Mouse (Mus musculus): Measurements from ENCODE around the gene Pold3. TPM values are rescaled to one million over a fixed set of nuclear protein-coding genes. Genes with fewer than 3 reads are reported as not detected.

The Pold3 gene
- polyA plus RNA-seq (2017; shearing (Covaris generic)): 28.1 TPM

GRCm38 (mm10) chr7:100121376-100121789, at the start of gene Pold3:
Gene Pold3 (minus strand): TSS chr7:100121565.

GRCm38 (mm10) chr7:100159105-100159841, 37.9 kb upstream of the Pold3 start, which contains the start of gene Lipt2:
Gene Lipt2 (plus strand): TSS chr7:100159277.

Other genes starting within 250 kb of the Pold3 start
- gene Rnf169, start 141.1 kb downstream of the Pold3 start, polyA plus RNA-seq (2017; shearing (Covaris generic)): 9.3 TPM
- not detected for gene Chrdl2, start 115.4 kb downstream of the Pold3 start, polyA plus RNA-seq (2017; shearing (Covaris generic))
- 2.2 TPM for gene Lipt2, start 37.7 kb upstream of the Pold3 start, polyA plus RNA-seq (2017; shearing (Covaris generic))
- not detected for gene Kcne3, start 54.9 kb upstream of the Pold3 start, polyA plus RNA-seq (2017; shearing (Covaris generic))
- gene Pgm2l1, start 105.8 kb upstream of the Pold3 start, polyA plus RNA-seq (2017; shearing (Covaris generic)): 13.7 TPM
- gene P4ha3, start 164.0 kb upstream of the Pold3 start, polyA plus RNA-seq (2017; shearing (Covaris generic)): not detected